Mouse (Mus musculus) T-cell, adult 2 months (primary cell): ENCODE data around the gene Pigk.

ENCODE experiments used
- DNase-seq: peaks from one replicate; pipeline ENCODE4 v3.0.0; 2022; ENCODE audit warnings: low spot score

Gene Pigk

GRCm38 (mm10) chr3:152993608-152994007 is 279.7 kb downstream of the Pigk start:
- no peak for DNase-seq

GRCm38 (mm10) chr3:152998106-152998505 is 284.2 kb downstream of the Pigk start:
- DNase-seq: no peak

- no peak for DNase-seq
Measured at GRCm38 (mm10) chr3:152998901-152999300, 285.0 kb downstream of the Pigk start.

GRCm38 (mm10) chr3:153006893-153007292 is 293.0 kb downstream of the Pigk start:
- DNase-seq: no peak

GRCm38 (mm10) chr3:153016355-153016754 is 302.5 kb downstream of the Pigk start:
- no peak for DNase-seq

GRCm38 (mm10) chr3:153018051-153018450 is 304.2 kb downstream of the Pigk start:
- no peak for DNase-seq

- no peak for DNase-seq
Measured at GRCm38 (mm10) chr3:153024016-153024415, 310.1 kb downstream of the Pigk start.
